Mouse (Mus musculus) limb, embryonic 14.5 days (tissue): ENCODE measurements around the gene Gpc5. TPM values are rescaled to one million over a fixed set of nuclear protein-coding genes. Genes with fewer than 3 reads are reported as not detected.

Experiments used
- ATAC-seq: fragments of 200-750 bp; cut with Nextera tagmentation; 2 replicates; pipeline ENCODE4 v1.8.0; 2017; ENCODE audit warnings: low read depth, moderate number of reproducible peaks, moderate TSS enrichment; ENCODE audit not compliant: low FRiP score
- DNase-seq: peaks from one replicate; pipeline ENCODE4 v3.0.0-alpha.2; 2015; ENCODE audit warnings: low spot score
- H3K27ac ChIP-seq: fragments of 300-500 bp; sonication (generic); replicated peaks from 2 replicates; pipeline ENCODE4 v1.5.1; 2014; ENCODE audit warnings: low read depth, mild to moderate bottlenecking, low read length, moderate library complexity, mixed read lengths
- H3K27me3 ChIP-seq: fragments of 300-500 bp; sonication (generic); 2 replicates; pipeline ENCODE4 v1.6.1; 2014; ENCODE audit warnings: low read length, mixed read lengths; ENCODE audit not compliant: control insufficient read depth, insufficient read depth
- H3K36me3 ChIP-seq: fragments of 300-500 bp; sonication (generic); 2 replicates; pipeline ENCODE4 v1.6.1; 2014; ENCODE audit warnings: mild to moderate bottlenecking, low read length, moderate library complexity, mixed read lengths; ENCODE audit not compliant: control insufficient read depth, insufficient read depth
- H3K4me1 ChIP-seq: fragments of 300-500 bp; sonication (generic); 2 replicates; pipeline ENCODE4 v1.6.1; 2014; ENCODE audit warnings: antibody characterized with exemption, low read length, mixed read lengths; ENCODE audit not compliant: control insufficient read depth, insufficient read depth
- H3K4me2 ChIP-seq: fragments of 300-500 bp; sonication (generic); replicated peaks from 2 replicates; pipeline ENCODE4 v1.6.1; 2014; ENCODE audit warnings: low read depth, mild to moderate bottlenecking, low read length, moderate library complexity; ENCODE audit not compliant: severe bottlenecking
- H3K4me3 ChIP-seq: fragments of 300-500 bp; sonication (generic); replicated peaks from 2 replicates; pipeline ENCODE4 v1.5.1; 2014; ENCODE audit warnings: low read length
- H3K9ac ChIP-seq: fragments of 300-500 bp; sonication (generic); 2 replicates; pipeline ENCODE4 v1.6.1; 2014; ENCODE audit warnings: mild to moderate bottlenecking, low read depth, low read length, moderate library complexity; ENCODE audit not compliant: severe bottlenecking
- H3K9me3 ChIP-seq: fragments of 300-500 bp; sonication (generic); 2 replicates; pipeline ENCODE4 v1.6.1; 2016; ENCODE audit warnings: low read length; ENCODE audit not compliant: control insufficient read depth
- POLR2A ChIP-seq: fragments of 200-500 bp; IDR thresholded peaks from 2 replicates; pipeline ENCODE4 v1.8.0; 2012; ENCODE audit warnings: inconsistent platforms, mild to moderate bottlenecking, moderate library complexity, borderline replicate concordance; ENCODE audit not compliant: insufficient read depth, insufficient read length; ENCODE audit errors: extremely low read depth
- WGBS: fragments of 180-500 bp; shearing (Covaris S2); extraction: QIAGEN DNeasy Blood & Tissue Kit; methylation state at CpG from one replicate; pipeline ENCODE4 v1.1.7; 2014; 5-methylcytosine and 5-hydroxymethylcytosine counted together
- polyA plus RNA-seq, 2 experiments: library from polyadenylated mRNA; depleted of rRNA in 1 of 2; stranded (reverse) in 1 of 2; unstranded in 1 of 2; fragments of >200 nt; fragmentation: Nextera tagmentation in 1 of 2; extraction: Ambion mirVana in 1 of 2; gene quantifications; 2 replicates each; pipeline versions ENCODE4 v1.2.1 to v1.2.3; 2012 to 2014

Gpc5 gene
- polyA plus RNA-seq, 2 experiments: 0.78 to 1.4 TPM

DNA sequence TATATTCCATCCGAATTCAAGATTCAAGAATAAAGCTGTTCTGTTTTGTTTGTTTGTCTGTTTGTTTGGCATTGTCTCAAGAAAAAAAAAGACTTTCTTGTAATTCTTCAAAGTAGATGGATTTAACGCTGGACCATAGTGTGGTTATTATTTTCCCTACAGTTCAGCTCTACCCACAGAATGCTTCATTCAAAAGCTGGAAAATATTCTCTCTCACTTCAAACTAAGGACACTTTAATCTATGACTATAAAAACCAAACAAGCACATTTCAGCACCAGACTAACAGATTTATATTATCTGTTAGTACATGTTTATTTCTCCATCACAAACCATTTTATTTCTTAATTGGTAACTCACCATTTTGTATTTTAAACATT, 489.2 kb downstream of the Gpc5 start:
- 82% methylated on average over 2 of the region's 2 CpGs for WGBS
- H3K27me3 ChIP-seq: no peaks in the 10 kb centered on the region
- H3K36me3 ChIP-seq: no peaks in the 10 kb centered on the region
- no peak overlapping the region for H3K4me2 ChIP-seq
- no peaks in the 10 kb centered on the region for H3K9me3 ChIP-seq
- H3K4me3 ChIP-seq: no peak overlapping the region
- no peak overlapping the region for H3K9ac ChIP-seq
- no peak for DNase-seq
- no peak for ATAC-seq
- H3K27ac ChIP-seq: no peak overlapping the region
- no peak for TF ChIP-seq POLR2A
- H3K4me1 ChIP-seq: no peaks in the 10 kb centered on the region

DNA sequence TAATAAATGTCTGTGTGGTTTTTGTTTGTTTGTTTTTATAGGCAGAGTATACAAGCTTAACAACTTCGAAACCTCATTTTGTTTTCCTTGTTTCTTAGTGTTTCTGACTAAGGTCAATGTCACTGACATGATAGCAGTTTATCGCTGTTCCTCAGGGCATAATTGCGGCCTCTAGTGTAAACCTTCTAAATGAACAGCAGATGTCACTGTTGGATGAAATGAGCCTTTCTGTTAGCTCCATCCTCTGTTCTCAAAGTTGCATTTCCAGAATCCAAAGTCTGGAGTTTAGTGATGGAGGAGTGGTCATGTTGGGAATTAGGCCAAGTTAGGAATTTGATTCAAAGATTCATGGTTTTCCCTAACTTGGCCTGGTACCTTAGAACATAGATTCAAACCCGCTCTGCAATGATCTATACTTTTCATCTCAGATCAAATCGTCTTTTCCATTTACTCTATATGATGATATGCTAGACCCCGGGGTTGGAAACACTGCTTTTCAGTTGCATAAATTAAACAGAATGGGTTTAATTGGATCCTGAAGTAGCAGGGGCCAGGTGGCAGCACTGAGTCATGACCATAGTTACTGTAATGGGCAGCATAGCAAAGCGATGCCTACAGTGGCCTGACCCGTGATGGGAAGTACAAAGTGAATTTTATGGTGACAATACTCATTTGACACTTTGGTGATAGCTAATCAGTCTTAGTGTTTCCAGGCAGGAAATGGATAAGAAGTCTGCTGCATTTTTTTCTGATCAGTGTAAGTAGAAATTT, 508.4 kb downstream of the Gpc5 start:
- WGBS: 61% methylated on average over 8 of the region's 8 CpGs
- Histone ChIP-seq H3K36me3 (no peaks in the 10 kb centered on the region), H3K4me3 (no peak overlapping the region), H3K27ac (no peak overlapping the region), H3K4me2 (no peak overlapping the region), H3K9ac (no peak overlapping the region), H3K4me1 (no peaks in the 10 kb centered on the region), H3K9me3 (no peaks in the 10 kb centered on the region), H3K27me3 (no peaks in the 10 kb centered on the region)
- ATAC-seq (no peak), DNase-seq (peak; percentile 59)
- TF ChIP-seq POLR2A: no peak

DNA sequence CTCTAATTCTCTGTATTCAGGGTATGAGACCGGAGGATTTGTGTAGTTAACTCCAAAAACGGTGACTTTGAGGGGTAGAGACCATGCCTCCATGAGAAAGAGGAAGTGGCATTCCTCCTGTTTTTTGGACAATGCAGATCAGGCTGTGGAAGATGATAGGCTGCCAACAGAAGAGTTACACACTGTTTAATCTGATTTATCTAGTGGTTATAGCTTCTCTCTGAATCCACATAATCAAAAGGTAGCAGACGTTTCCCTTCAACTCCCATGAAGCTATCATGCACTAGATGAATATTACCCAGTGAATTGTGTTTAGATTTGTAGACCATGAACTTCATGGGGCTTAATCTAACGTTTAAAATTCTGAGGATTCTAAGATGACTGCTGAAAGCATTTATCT, 522.1 kb downstream of the Gpc5 start:
- H3K27ac ChIP-seq: no peak overlapping the region
- H3K27me3 ChIP-seq: no peaks in the 10 kb centered on the region
- no peaks in the 10 kb centered on the region for H3K9me3 ChIP-seq
- no peak for ATAC-seq
- no peaks in the 10 kb centered on the region for H3K4me1 ChIP-seq
- H3K4me3 ChIP-seq: no peak overlapping the region
- H3K9ac ChIP-seq: no peak overlapping the region
- no peak for TF ChIP-seq POLR2A
- H3K36me3 ChIP-seq: no peaks in the 10 kb centered on the region
- 77% methylated on average over 4 of the region's 4 CpGs for WGBS
- DNase-seq: no peak
- H3K4me2 ChIP-seq: no peak overlapping the region

DNA sequence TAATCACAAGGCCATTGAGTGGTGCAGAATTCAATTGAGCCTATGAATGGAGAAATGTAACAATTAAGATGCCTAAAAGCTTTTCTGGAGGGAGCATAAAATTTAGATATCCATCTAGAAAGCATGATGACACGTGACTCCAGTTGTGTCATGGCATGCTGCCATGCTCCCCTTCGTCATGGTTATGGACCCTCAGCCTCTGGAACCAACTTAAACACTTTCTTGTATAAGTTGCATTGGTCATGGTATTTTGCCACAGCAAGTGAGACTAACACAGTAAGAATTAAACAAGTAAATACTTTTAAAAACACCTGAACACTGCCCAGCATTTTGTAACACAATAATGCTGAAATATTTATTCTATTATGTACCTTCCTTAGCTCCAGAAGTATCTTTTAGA, 524.3 kb downstream of the Gpc5 start:
- Histone ChIP-seq H3K4me2 (no peak overlapping the region), H3K9ac (no peak overlapping the region), H3K4me3 (no peak overlapping the region), H3K27me3 (no peaks in the 10 kb centered on the region), H3K4me1 (no peaks in the 10 kb centered on the region), H3K9me3 (no peaks in the 10 kb centered on the region), H3K27ac (no peak overlapping the region), H3K36me3 (no peaks in the 10 kb centered on the region)
- TF ChIP-seq POLR2A: no peak
- DNase-seq: no peak
- no peak for ATAC-seq
- 62% methylated on average over 2 of the region's 2 CpGs for WGBS

DNA sequence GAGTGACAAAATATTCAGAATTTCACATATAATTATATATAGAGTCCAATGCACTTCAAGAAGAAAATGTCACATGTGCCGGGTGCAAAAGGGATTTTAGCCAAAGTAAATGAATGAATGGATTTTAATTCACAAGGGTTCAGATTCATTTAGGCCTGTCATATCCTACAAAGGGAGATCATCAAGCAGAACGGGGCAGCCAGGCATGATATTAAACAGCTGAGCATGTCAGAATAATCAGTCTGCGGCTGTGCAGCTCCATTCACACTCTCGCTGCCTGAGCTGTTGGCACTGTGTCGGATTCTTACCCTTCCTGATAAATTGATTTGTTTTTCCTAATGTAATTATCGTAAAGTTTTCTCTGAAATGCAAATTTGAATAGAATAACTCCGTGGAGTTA, 524.8 kb downstream of the Gpc5 start:
- H3K9me3 ChIP-seq: no peaks in the 10 kb centered on the region
- no peak overlapping the region for H3K4me2 ChIP-seq
- TF ChIP-seq POLR2A: no peak
- no peaks in the 10 kb centered on the region for H3K36me3 ChIP-seq
- H3K4me3 ChIP-seq: no peak overlapping the region
- no peak overlapping the region for H3K27ac ChIP-seq
- no peak for DNase-seq
- H3K27me3 ChIP-seq: no peaks in the 10 kb centered on the region
- WGBS: 68% methylated on average over 7 of the region's 7 CpGs
- H3K9ac ChIP-seq: no peak overlapping the region
- no peak for ATAC-seq
- H3K4me1 ChIP-seq: no peaks in the 10 kb centered on the region

DNA sequence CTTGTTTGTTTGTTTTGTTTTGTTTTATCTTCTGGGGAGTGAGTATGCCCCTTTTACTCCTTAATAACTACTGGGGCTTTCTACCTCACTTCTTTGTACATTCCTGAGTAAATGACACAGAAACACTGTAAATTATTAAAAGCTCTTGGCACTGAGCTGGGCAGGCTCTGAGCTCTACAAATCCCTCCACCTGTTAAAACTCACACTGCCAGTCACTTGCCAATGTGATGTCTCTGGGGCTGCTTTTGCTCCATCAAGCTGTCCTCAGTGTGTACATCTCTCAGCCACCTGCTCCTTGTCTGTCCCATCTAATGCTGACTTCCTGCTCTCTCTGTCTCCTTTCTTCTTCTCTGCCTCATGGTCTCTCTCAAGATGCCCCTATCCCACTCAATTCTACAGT, 528.5 kb downstream of the Gpc5 start:
- no peak overlapping the region for H3K4me3 ChIP-seq
- H3K27me3 ChIP-seq: no peaks in the 10 kb centered on the region
- H3K4me1 ChIP-seq: no peaks in the 10 kb centered on the region
- TF ChIP-seq POLR2A: no peak
- DNase-seq (no peak), ATAC-seq (no peak)
- H3K9ac ChIP-seq: no peak overlapping the region
- H3K4me2 ChIP-seq: no peak overlapping the region
- no peak overlapping the region for H3K27ac ChIP-seq
- no peaks in the 10 kb centered on the region for H3K36me3 ChIP-seq
- no peaks in the 10 kb centered on the region for H3K9me3 ChIP-seq
